Mouse (Mus musculus) adrenal gland (tissue): ENCODE measurements around the gene Abcb9.

Experiments
- intact Hi-C: fragments of 180-260 bp; cut with DNase I; formaldehyde crosslinking; loops from one replicate; pipeline ENCODE4 v1.15.1; 2025

Gene Abcb9

DNA sequence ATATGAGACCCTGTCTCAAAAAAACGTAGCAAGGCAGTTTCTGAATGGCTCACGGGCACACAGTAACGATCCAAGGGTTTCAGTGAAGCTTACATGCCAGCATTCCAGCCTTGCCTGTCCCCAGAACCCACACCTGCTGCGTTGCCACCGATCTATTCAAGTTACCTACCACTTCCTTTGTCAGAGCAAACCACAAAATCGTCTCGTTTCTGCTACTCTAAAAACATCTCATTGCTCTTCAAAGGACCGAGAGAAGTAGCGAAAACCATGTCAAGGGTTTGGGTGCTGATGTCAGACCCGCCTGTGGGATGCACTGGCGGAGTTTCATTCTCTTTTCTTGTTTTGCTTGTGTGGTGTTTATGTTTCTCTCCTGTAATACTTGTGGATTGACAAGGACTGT lies 61.1 kb downstream of the Abcb9 start:
- intact Hi-C loops = no loop called here

DNA sequence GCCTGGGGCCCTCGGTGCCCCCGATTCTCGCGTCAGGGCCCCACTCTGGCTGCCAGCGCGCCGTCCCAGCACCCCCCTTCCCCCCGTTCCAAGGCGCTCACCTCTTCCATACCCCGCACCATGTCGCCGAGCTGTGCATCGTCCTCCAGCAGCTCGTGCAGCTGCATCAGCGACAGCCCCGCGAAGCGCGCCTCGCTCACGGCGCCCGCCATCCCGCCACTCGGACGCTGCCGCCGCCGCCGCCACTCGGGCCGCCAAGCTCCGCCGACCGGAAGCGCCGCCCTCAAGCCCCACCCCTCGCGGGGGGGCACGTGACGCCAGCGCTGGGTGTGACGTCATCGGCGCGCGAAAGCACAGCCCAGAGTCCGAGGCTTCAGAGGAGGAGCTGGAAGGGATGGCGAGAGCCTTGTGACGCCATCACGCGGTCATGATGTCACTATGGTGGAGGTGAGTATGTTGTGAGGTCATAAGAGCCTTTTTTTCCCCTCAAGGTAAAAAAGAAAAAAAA lies 63.5 kb downstream of the Abcb9 start, which contains the start of gene Vps37b:
TSS of gene Vps37b (minus strand) at position 270 of the 508 bp plus-strand sequence.
- intact Hi-C loops = no loop called here

GRCm38 (mm10) chr5:124031068-124031955 lies 64.3 kb downstream of the Abcb9 start:
- intact Hi-C loops = no loop called here

DNA sequence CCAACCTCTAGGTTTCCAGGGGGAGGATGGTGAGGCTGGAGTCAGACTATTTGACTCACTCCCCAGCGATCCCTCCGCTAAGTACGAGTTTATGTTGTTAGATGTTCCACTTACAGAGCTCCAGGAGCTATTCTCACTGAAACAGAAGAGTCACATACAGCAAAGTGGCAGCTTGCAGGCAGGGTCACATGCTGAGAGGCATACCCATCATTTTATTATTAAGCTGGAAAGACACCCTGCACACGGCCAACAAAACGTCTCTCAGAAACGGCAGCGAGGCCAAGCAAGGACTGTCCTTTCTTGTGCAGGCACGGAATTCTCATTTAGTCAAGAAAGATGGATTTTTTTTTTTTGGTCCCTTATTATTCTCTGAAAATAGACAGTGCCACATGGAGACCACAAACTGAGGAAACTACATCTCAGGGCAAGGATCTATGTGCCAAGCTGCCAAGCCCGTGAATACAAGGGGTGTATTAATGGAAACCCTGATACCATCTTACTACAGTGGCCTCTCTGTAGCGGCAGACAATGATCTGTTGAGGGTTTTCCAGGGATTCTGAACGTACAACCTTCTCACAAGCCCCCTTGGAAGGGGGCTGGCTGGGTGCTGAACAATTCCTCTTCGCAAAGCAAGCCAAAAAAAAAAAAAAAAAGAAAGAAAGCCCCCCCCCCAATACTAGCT lies 65.1 kb downstream of the Abcb9 start:
- intact Hi-C loops = no loop called here

GRCm38 (mm10) chr5:124029220-124030035 lies 66.2 kb downstream of the Abcb9 start:
- intact Hi-C loops = no loop called here

DNA sequence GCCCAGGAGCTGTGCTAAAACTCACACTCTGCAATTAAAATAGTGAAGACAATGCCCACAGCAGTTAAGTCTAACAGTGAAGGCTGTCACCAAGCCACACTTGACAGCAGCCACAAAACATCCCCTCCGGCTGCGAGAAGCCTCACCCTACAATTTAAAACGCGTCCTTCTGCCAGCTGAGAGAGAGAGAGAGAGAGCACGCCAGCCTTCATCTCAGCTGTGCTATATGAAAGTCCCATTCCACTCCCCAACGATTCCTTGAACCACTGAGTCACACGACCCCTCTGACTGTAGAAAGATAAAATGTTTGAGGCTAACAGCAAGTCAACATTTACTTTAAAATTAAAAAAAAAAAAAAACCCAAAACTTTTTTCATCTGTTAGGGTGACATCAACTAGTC lies 66.9 kb downstream of the Abcb9 start:
- intact Hi-C loops = no loop called here

GRCm38 (mm10) chr5:124027702-124028470 lies 67.7 kb downstream of the Abcb9 start:
- intact Hi-C loops = no loop called here

DNA sequence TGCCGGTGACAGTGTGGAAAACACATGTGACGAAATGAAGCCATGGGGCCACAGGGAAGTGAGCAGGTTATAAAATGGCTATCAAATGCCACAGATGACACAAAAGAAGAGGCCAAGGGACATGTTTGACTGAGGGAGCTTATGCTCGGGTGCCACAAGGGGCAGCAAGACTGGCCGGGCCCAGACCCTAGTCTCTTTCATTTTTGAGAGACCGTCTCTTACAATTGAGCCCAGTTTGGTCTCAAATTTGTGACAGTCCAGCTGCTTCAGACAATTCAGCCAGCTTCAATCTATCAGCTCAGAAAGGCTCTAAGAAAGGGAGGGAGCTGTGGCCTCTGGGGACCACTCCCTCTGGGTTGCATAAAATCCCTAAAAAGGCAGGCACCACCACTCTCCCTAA lies 69.0 kb downstream of the Abcb9 start:
- intact Hi-C loops = no loop called here

DNA sequence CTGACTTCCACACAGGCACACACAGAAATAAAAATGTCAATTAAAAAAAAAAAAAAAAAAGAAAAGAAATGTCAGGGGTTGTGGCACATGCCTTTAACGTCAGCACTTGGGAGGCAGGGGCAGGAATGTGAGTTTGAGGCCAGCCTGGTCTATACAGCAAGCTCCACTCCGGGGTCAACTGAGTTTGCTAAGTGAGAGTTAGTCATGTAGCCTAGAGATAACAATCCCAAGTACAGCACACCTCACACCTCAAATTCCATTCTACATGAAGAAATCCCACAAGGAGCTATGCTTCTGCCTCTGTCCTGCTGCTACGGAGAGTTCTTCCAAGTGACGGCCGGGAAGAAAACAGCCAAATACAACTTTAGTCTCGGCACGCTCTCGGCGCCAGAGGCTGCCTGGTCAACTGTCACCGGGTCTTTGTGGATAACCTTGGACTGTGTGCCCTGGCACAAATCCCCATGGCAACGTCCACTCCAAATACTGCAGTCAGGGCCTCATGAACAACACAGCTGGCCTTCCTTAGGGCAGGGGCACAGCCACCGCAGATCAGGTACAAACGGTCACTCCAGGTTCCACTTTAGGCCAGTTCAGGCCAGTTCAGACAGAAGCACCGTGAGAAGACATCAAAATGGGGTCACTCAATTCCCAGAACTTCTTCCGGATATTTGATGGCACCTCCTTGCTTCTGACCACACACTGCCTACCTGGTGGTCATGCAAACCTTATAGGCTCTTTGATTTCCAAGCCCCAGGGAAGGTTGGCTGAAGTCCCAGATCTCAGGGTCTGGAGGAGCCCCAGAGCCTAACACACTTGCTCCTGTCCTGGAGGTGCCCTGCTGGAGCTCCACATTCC lies 69.8 kb downstream of the Abcb9 start:
- intact Hi-C loops = no loop called here

GRCm38 (mm10) chr5:124025146-124025545 lies 70.5 kb downstream of the Abcb9 start:
- intact Hi-C loops = no loop called here

GRCm38 (mm10) chr5:124024677-124025076 lies 70.9 kb downstream of the Abcb9 start:
- intact Hi-C loops = no loop called here

GRCm38 (mm10) chr5:124022365-124022764 lies 73.2 kb downstream of the Abcb9 start:
- intact Hi-C loops = no loop called here

- intact Hi-C loops = no loop called here
Observed at GRCm38 (mm10) chr5:124021701-124022100, 73.9 kb downstream of the Abcb9 start.

DNA sequence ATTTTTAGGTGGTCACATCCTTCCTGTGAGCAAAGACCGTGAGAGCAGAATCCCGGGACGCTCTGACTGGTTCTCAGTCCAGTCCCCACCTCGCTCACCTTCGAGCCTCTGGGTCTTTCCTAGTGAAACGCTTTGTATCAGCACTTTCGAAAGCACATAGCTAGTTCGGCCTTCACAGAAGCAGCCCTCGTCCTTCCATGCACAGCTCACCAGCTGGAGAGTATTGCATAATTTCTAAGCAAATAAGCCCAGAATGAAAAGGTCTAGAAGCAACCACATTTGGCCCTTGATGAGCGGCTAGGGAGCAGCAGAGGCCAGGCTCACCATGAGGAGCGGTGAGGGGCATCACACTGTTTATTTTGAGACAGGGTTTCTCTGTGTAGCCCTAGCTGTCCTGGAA lies 74.5 kb downstream of the Abcb9 start:
- intact Hi-C loops = no loop called here

GRCm38 (mm10) chr5:124019348-124020216 lies 76.0 kb downstream of the Abcb9 start:
- intact Hi-C loops = no loop called here

GRCm38 (mm10) chr5:124018651-124019050 lies 76.9 kb downstream of the Abcb9 start:
- intact Hi-C loops = no loop called here

DNA sequence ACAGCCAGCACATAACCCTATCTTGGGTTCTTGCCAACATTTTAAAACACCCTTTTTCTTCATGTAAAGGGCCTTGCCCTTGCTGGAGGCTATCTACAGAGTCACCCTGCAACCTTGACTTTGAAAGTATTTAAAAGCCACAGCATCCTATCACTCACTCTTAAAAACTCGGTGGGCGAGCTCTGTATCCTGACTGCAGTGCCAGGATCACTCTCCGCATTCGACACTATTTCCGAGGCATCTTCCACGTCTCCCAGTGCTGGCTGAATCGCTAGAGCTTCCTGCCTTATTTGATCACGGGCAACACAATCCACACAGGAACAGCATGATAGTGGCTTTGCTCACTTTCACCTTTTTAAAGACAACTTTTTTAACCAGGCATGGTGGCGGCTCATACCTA lies 77.7 kb downstream of the Abcb9 start:
- intact Hi-C loops = no loop called here

- intact Hi-C loops = no loop called here
Observed at GRCm38 (mm10) chr5:124016291-124016821, 79.2 kb downstream of the Abcb9 start.

DNA sequence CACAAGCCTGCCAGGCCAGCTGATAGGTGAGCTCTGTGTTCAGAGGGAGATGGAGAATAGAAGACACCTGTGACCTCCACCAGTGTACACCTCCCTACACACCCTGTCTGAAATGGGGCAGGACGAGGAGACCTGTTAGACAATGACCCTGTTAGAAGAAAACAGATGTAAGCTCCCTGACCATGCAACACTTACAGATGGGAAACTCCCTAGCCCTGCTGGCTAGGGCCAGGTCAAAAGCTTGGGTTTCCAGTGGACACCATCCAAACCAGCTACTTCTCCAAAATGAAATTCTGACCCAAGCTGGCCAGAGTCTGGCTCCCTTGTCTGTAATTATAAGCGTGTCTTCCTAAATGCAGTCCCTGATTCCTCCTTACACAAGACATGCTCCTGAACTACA lies 79.9 kb downstream of the Abcb9 start:
- intact Hi-C loops = no loop called here
